Comparison of ENCODE assay signal across 16 mouse cellular contexts in the genomic region with DNA sequence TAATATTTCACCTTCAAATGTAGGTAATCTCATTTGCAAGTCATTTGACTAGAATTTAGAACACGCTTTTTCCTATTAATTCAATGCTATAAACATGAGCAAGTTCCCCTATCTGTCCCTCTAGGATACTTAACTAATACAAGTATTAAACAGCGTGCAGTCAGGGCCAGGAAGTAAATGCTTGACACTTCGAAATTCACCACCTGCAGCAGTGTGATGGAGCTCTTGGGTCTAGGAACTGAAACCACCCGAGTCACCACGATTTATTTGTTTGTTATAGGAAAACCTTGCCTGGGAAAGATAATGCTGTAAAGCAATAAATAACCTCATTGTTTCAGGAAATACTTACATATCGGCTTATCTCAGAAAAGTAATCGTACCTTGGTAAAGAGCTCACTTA.
"Had no signal": no experiment of that assay in that cellular context is flagged by ENCODE, and none has a peak within 500 bp of the region (broad histone marks: within the 10 kb centered on the region; RNA-seq: fewer than 3 reads in every experiment).

No protein-coding gene starts in this region.

- H3K27me3 ChIP-seq: liver, embryonic 13.5 days; liver, embryonic 15.5 days; megakaryocyte, embryonic 14.5 days; midbrain, embryonic 13.5 days; midbrain, embryonic 15.5 days; neural tube, embryonic 12.5 days; stomach, embryonic 15.5 days had no signal

- H3K36me3 ChIP-seq: liver, embryonic 13.5 days; liver, embryonic 15.5 days; midbrain, embryonic 13.5 days; midbrain, embryonic 15.5 days; neural tube, embryonic 12.5 days; stomach, embryonic 15.5 days had no signal

- H3K9me3 ChIP-seq: liver, embryonic 13.5 days; liver, embryonic 15.5 days; megakaryocyte, embryonic 14.5 days; midbrain, embryonic 13.5 days; midbrain, embryonic 15.5 days; neural tube, embryonic 12.5 days; stomach, embryonic 15.5 days had no signal

- H3K27ac ChIP-seq: liver, embryonic 13.5 days; liver, embryonic 15.5 days; midbrain, embryonic 13.5 days; midbrain, embryonic 15.5 days; neural tube, embryonic 12.5 days; stomach, embryonic 15.5 days; stomach, postnatal 0 days had no signal

- H3K4me2 ChIP-seq: liver, embryonic 13.5 days; liver, embryonic 15.5 days; lung, embryonic 14.5 days; midbrain, embryonic 11.5 days; midbrain, embryonic 13.5 days; midbrain, embryonic 15.5 days; neural tube, embryonic 12.5 days; stomach, embryonic 15.5 days had no signal

- H3K4me1 ChIP-seq: liver, embryonic 13.5 days; liver, embryonic 15.5 days; megakaryocyte, embryonic 14.5 days; midbrain, embryonic 13.5 days; midbrain, embryonic 15.5 days; stomach, embryonic 15.5 days had no signal

- DNase-seq: liver, embryonic 13.5 days; lung, adult 18-20 months; lung, embryonic 14.5 days; lung, postnatal 10 days; lung, postnatal 4 days; thymus, adult 2 months; thymus, postnatal 25 days; thymus, postnatal 4 days had no signal

- H3K4me3 ChIP-seq: liver, embryonic 13.5 days; liver, embryonic 15.5 days; megakaryocyte, embryonic 14.5 days; midbrain, embryonic 13.5 days; midbrain, embryonic 15.5 days; neural tube, embryonic 12.5 days; stomach, embryonic 15.5 days had no signal

- ATAC-seq: midbrain, embryonic 13.5 days; midbrain, embryonic 15.5 days had no signal

- H3K9ac ChIP-seq: liver, embryonic 13.5 days; liver, embryonic 15.5 days; lung, embryonic 14.5 days; midbrain, embryonic 13.5 days; midbrain, embryonic 15.5 days; neural tube, embryonic 12.5 days; stomach, embryonic 15.5 days had no signal
